Mouse (Mus musculus) embryonic facial prominence, embryonic 12.5 days (tissue): ENCODE data around the gene Rhbdf1. TPM values are rescaled to one million over a fixed set of nuclear protein-coding genes. Genes with fewer than 3 reads are reported as not detected.

Experiments used
- ATAC-seq: fragments of 200-750 bp; cut with Nextera tagmentation; 2 replicates; pipeline ENCODE4 v1.8.0; 2017; ENCODE audit not compliant: insufficient number of reproducible peaks, insufficient read depth, low FRiP score, low TSS enrichment
- H3K27ac ChIP-seq: fragments of 300-500 bp; sonication (generic); 2 replicates; pipeline ENCODE4 v1.5.1; 2016; ENCODE audit warnings: mild to moderate bottlenecking
- H3K27me3 ChIP-seq: fragments of 300-500 bp; sonication (generic); 2 replicates; pipeline ENCODE4 v1.6.1; 2016; ENCODE audit warnings: mild to moderate bottlenecking, moderate library complexity
- H3K36me3 ChIP-seq: fragments of 300-500 bp; sonication (generic); 2 replicates; pipeline ENCODE4 v1.6.1; 2016; ENCODE audit warnings: mild to moderate bottlenecking
- H3K4me1 ChIP-seq: fragments of 300-500 bp; sonication (generic); 2 replicates; pipeline ENCODE4 v1.6.1; 2016
- H3K4me2 ChIP-seq: fragments of 300-500 bp; sonication (generic); replicated peaks from 2 replicates; pipeline ENCODE4 v1.6.1; 2016; ENCODE audit warnings: mild to moderate bottlenecking, moderate library complexity
- H3K4me3 ChIP-seq: fragments of 300-500 bp; sonication (generic); 2 replicates; pipeline ENCODE4 v1.5.1; 2016; ENCODE audit warnings: mild to moderate bottlenecking
- H3K9ac ChIP-seq: fragments of 300-500 bp; sonication (generic); 2 replicates; pipeline ENCODE4 v1.6.1; 2016; ENCODE audit warnings: mild to moderate bottlenecking, moderate library complexity
- H3K9me3 ChIP-seq: fragments of 300-500 bp; sonication (generic); 2 replicates; pipeline ENCODE4 v1.6.1; 2016; ENCODE audit warnings: mild to moderate bottlenecking, moderate library complexity
- WGBS: fragments of 180-500 bp; shearing (Covaris S2); methylation state at CpG from one replicate; pipeline ENCODE4 v1.1.7; 2016; 5-methylcytosine and 5-hydroxymethylcytosine counted together
- polyA plus RNA-seq: library from polyadenylated mRNA; unstranded; fragments of >200 nt; fragmentation: Nextera tagmentation; extraction: Ambion mirVana; gene quantifications from 2 replicates; pipeline ENCODE4 v1.2.1, GENCODE M21; 2016

Rhbdf1 gene
- polyA plus RNA-seq, 1 experiment from 2014 or later: 49.8 TPM

GRCm38 (mm10) chr11:32237411-32237795 is 15.3 kb upstream of the Rhbdf1 start:
- H3K9me3 ChIP-seq: no peaks in the 10 kb centered on the region
- 94% methylated on average over 3 of the region's 3 CpGs for WGBS
- H3K27ac ChIP-seq: no peak overlapping the region
- H3K4me3 ChIP-seq: no peak overlapping the region
- ATAC-seq: no peak
- H3K4me2 ChIP-seq: no peak overlapping the region
- no peaks in the 10 kb centered on the region for H3K27me3 ChIP-seq
- H3K9ac ChIP-seq: no peak overlapping the region
- H3K4me1 ChIP-seq: 0 out of 2 replicates have a peak, but pooled peaks cover 5% of the 10 kb centered on the region
- H3K36me3 ChIP-seq: peaks cover 65% of the 10 kb centered on the region

- WGBS: 59% methylated on average over 9 of the region's 9 CpGs
- no peak overlapping the region for H3K27ac ChIP-seq
- no peak overlapping the region for H3K4me2 ChIP-seq
- H3K9me3 ChIP-seq: no peaks in the 10 kb centered on the region
- H3K4me1 ChIP-seq: 0 out of 2 replicates have a peak, but pooled peaks cover 5% of the 10 kb centered on the region
- H3K27me3 ChIP-seq: no peaks in the 10 kb centered on the region
- no peak overlapping the region for H3K9ac ChIP-seq
- no peak for ATAC-seq
- no peak overlapping the region for H3K4me3 ChIP-seq
- H3K36me3 ChIP-seq: peaks cover 68% of the 10 kb centered on the region
Measured at GRCm38 (mm10) chr11:32236712-32237410, 14.8 kb upstream of the Rhbdf1 start.

GRCm38 (mm10) chr11:32236132-32236531 is 14.0 kb upstream of the Rhbdf1 start:
- WGBS: 75% methylated on average over 2 of the region's 2 CpGs

GRCm38 (mm10) chr11:32235646-32236045 is 13.5 kb upstream of the Rhbdf1 start:
- ATAC-seq: no peak
- Histone ChIP-seq H3K9ac (no peak overlapping the region), H3K4me2 (no peak overlapping the region), H3K36me3 (peaks cover 68% of the 10 kb centered on the region), H3K27me3 (no peaks in the 10 kb centered on the region), H3K4me1 (0 out of 2 replicates have a peak, but pooled peaks cover 5% of the 10 kb centered on the region), H3K4me3 (no peak overlapping the region), H3K27ac (no peak overlapping the region), H3K9me3 (no peaks in the 10 kb centered on the region)
- 59% methylated on average over 3 of the region's 3 CpGs for WGBS

More at GRCm38 (mm10) chr11:32236132-32236531, 14.0 kb upstream of the Rhbdf1 start:
- Histone ChIP-seq H3K9ac (no peak overlapping the region), H3K4me3 (no peak overlapping the region), H3K9me3 (no peaks in the 10 kb centered on the region), H3K36me3 (peaks cover 68% of the 10 kb centered on the region), H3K27ac (no peak overlapping the region; the same call in 1 of the 2 replicates), H3K4me2 (no peak overlapping the region), H3K4me1 (0 out of 2 replicates have a peak, but pooled peaks cover 5% of the 10 kb centered on the region), H3K27me3 (no peaks in the 10 kb centered on the region)
- no peak for ATAC-seq

- Histone ChIP-seq H3K36me3 (peaks cover 68% of the 10 kb centered on the region), H3K4me2 (no peak overlapping the region), H3K27me3 (no peaks in the 10 kb centered on the region), H3K27ac (no peak overlapping the region), H3K9ac (no peak overlapping the region), H3K4me3 (no peak overlapping the region), H3K9me3 (no peaks in the 10 kb centered on the region), H3K4me1 (0 out of 2 replicates have a peak, but pooled peaks cover 5% of the 10 kb centered on the region)
- ATAC-seq: no peak
- 85% methylated on average over 6 of the region's 6 CpGs for WGBS
Measured at GRCm38 (mm10) chr11:32234816-32235485, 12.9 kb upstream of the Rhbdf1 start.

- peaks cover 69% of the 10 kb centered on the region for H3K36me3 ChIP-seq
- no peak overlapping the region for H3K4me3 ChIP-seq
- 0 out of 2 replicates have a peak, but pooled peaks cover 5% of the 10 kb centered on the region for H3K4me1 ChIP-seq
- H3K27me3 ChIP-seq: no peaks in the 10 kb centered on the region
- H3K9me3 ChIP-seq: no peaks in the 10 kb centered on the region
- H3K9ac ChIP-seq: no peak overlapping the region
- WGBS: 90% methylated on average over 3 of the region's 3 CpGs
- H3K27ac ChIP-seq: no peak overlapping the region
- ATAC-seq: no peak
- H3K4me2 ChIP-seq: no peak overlapping the region
Measured at GRCm38 (mm10) chr11:32233895-32234294, 11.8 kb upstream of the Rhbdf1 start.

GRCm38 (mm10) chr11:32232848-32233247 is 10.7 kb upstream of the Rhbdf1 start:
- ATAC-seq: no peak
- no peak overlapping the region for H3K4me3 ChIP-seq
- H3K4me1 ChIP-seq: peaks cover 5% of the 10 kb centered on the region; the same call in 1 of the 2 replicates
- H3K36me3 ChIP-seq: peaks cover 74% of the 10 kb centered on the region
- H3K4me2 ChIP-seq: no peak overlapping the region
- no peaks in the 10 kb centered on the region for H3K27me3 ChIP-seq
- no peak overlapping the region for H3K9ac ChIP-seq
- no peaks in the 10 kb centered on the region for H3K9me3 ChIP-seq
- WGBS: 63% methylated on average over 10 of the region's 10 CpGs
- no peak overlapping the region for H3K27ac ChIP-seq

GRCm38 (mm10) chr11:32231125-32231524 is 9.0 kb upstream of the Rhbdf1 start:
- Histone ChIP-seq H3K36me3 (peaks cover 65% of the 10 kb centered on the region), H3K9me3 (no peaks in the 10 kb centered on the region), H3K4me3 (no peak overlapping the region), H3K4me2 (no peak overlapping the region), H3K27ac (no peak overlapping the region), H3K9ac (no peak overlapping the region), H3K27me3 (no peaks in the 10 kb centered on the region), H3K4me1 (peaks cover 10% of the 10 kb centered on the region)
- no peak for ATAC-seq
- WGBS: 93% methylated on average over 2 of the region's 2 CpGs

GRCm38 (mm10) chr11:32230220-32230619 is 8.1 kb upstream of the Rhbdf1 start:
- 86% methylated on average over 4 of the region's 4 CpGs for WGBS
- peaks cover 64% of the 10 kb centered on the region for H3K36me3 ChIP-seq
- peaks cover 18% of the 10 kb centered on the region for H3K4me1 ChIP-seq
- ATAC-seq: no peak
- no peaks in the 10 kb centered on the region for H3K27me3 ChIP-seq
- no peak overlapping the region for H3K9ac ChIP-seq
- no peak overlapping the region for H3K4me2 ChIP-seq
- H3K27ac ChIP-seq: no peak overlapping the region
- no peak overlapping the region for H3K4me3 ChIP-seq
- no peaks in the 10 kb centered on the region for H3K9me3 ChIP-seq

- no peak overlapping the region for H3K4me3 ChIP-seq
- no peaks in the 10 kb centered on the region for H3K27me3 ChIP-seq
- no peaks in the 10 kb centered on the region for H3K9me3 ChIP-seq
- no peak for ATAC-seq
- peaks cover 46% of the 10 kb centered on the region for H3K36me3 ChIP-seq
- no peak overlapping the region for H3K27ac ChIP-seq
- peaks cover 25% of the 10 kb centered on the region for H3K4me1 ChIP-seq
- no peak overlapping the region for H3K9ac ChIP-seq
- 90% methylated on average over 3 of the region's 3 CpGs for WGBS
- no peak overlapping the region for H3K4me2 ChIP-seq
Measured at GRCm38 (mm10) chr11:32228292-32228845, 6.3 kb upstream of the Rhbdf1 start.

GRCm38 (mm10) chr11:32227555-32227954 is 5.5 kb upstream of the Rhbdf1 start:
- peak overlapping the region; percentile 71; the same call in 1 of the 2 replicates for H3K4me2 ChIP-seq
- H3K9me3 ChIP-seq: no peaks in the 10 kb centered on the region
- ATAC-seq: no peak
- peaks cover 38% of the 10 kb centered on the region for H3K36me3 ChIP-seq
- peaks cover 33% of the 10 kb centered on the region for H3K4me1 ChIP-seq
- peak overlapping the region; percentile 77; the same call in 1 of the 2 replicates for H3K9ac ChIP-seq
- H3K27me3 ChIP-seq: peaks cover 4% of the 10 kb centered on the region; the same call in 1 of the 2 replicates
- no peak overlapping the region for H3K27ac ChIP-seq
- H3K4me3 ChIP-seq: no peak overlapping the region
- WGBS: 85% methylated on average over 9 of the region's 9 CpGs
